ENCODE assay signal across 8 mouse cellular contexts in genomic region chr2:136885579-136885978, GRCm38 (mm10). TPM values are rescaled to one million over a fixed set of nuclear protein-coding genes. Genes with fewer than 3 reads are reported as not detected.
DNase-seq lines count a peak whose midpoint lies in the region; ATAC-seq and TF ChIP-seq lines count a peak whose summit lies in the region.

TSS of gene AL731706.2 (minus strand) at chr2:136885679.

- no peak for ATAC-seq in G1E (ENCODE audit: extremely low read depth, insufficient number of reproducible peaks, low FRiP score, poor library complexity, severe bottlenecking)
- no peak for ATAC-seq in heart, embryonic 12.5 days (ENCODE audit: insufficient number of reproducible peaks, low FRiP score)
- ATAC-seq in liver, embryonic 13.5 days (ENCODE audit: low read depth), result no peak

- no peak within 1 kb of the TSS for H3K4me3 ChIP-seq in G1E (ENCODE audit: low read depth, low read length)
- no peak within 1 kb of the TSS for H3K4me3 ChIP-seq in heart, embryonic 12.5 days
- no peak within 1 kb of the TSS for H3K4me3 ChIP-seq in liver, embryonic 13.5 days (replicated peaks)

- H3K4me2 ChIP-seq in heart, embryonic 12.5 days, result no peak within 1 kb of the TSS
- no peak within 1 kb of the TSS for H3K4me2 ChIP-seq in liver, embryonic 13.5 days

- no peak within 1 kb of the TSS for H3K27ac ChIP-seq in heart, embryonic 12.5 days (ENCODE audit: poor library complexity, severe bottlenecking)
- no peak within 1 kb of the TSS for H3K27ac ChIP-seq in liver, embryonic 13.5 days

- DNase-seq in heart, adult 18-20 months, result no peak
- no peak for DNase-seq in heart, adult 9 months (ENCODE audit: low spot score in 2 of 2)
- no peak for DNase-seq in G1E (ENCODE audit: low spot score)
- DNase-seq in liver, embryonic 13.5 days, result no peak
- DNase-seq in retina, embryonic 14.5 days (ENCODE audit: low spot score), result no peak
- DNase-seq in testis, postnatal 14 days (ENCODE audit: low spot score), result no peak
- DNase-seq in cerebellum, postnatal 10 days, result no peak

- TF ChIP-seq CTCF in G1E (IDR thresholded peaks at IDR 0.05; ENCODE audit: low read depth, low read length), result no peak

- no peaks in the 10 kb centered on the region for H3K9me3 ChIP-seq in G1E (replicated peaks)
- no peaks in the 10 kb centered on the region for H3K9me3 ChIP-seq in heart, embryonic 12.5 days (replicated peaks)
- no peaks in the 10 kb centered on the region for H3K9me3 ChIP-seq in liver, embryonic 13.5 days (replicated peaks)

- 98% methylated on average over 2 of the region's 2 CpGs for WGBS in heart, embryonic 12.5 days
- 81% methylated on average over 2 of the region's 2 CpGs for WGBS in liver, embryonic 13.5 days (ENCODE audit: insufficient replicate concordance)

- no peak within 1 kb of the TSS for H3K9ac ChIP-seq in heart, embryonic 12.5 days
- no peak within 1 kb of the TSS for H3K9ac ChIP-seq in liver, embryonic 13.5 days

- H3K4me1 ChIP-seq in G1E (ENCODE audit: insufficient read depth, low read depth, low read length), result peaks cover 7% of the 10 kb centered on the region; the same call in 1 of the 2 replicates
- peaks cover 11% of the 10 kb centered on the region for H3K4me1 ChIP-seq in heart, embryonic 12.5 days (replicated peaks)
- H3K4me1 ChIP-seq in liver, embryonic 13.5 days (replicated peaks), result peaks cover 11% of the 10 kb centered on the region

- peaks cover 54% of the 10 kb centered on the region for H3K36me3 ChIP-seq in G1E (replicated peaks)
- peaks cover 46% of the 10 kb centered on the region for H3K36me3 ChIP-seq in heart, embryonic 12.5 days
- H3K36me3 ChIP-seq in liver, embryonic 13.5 days, result peaks cover 34% of the 10 kb centered on the region

- no peaks in the 10 kb centered on the region for H3K27me3 ChIP-seq in G1E (ENCODE audit: insufficient read depth, low read length)
- H3K27me3 ChIP-seq in heart, embryonic 12.5 days (replicated peaks), result no peaks in the 10 kb centered on the region
- no peaks in the 10 kb centered on the region for H3K27me3 ChIP-seq in liver, embryonic 13.5 days

RNA-seq across cellular contexts. Expression of gene AL731706.2, which starts in this region (rescaled TPM):
- total RNA-seq in heart, adult 18-20 months (2021), result 10 to 100 TPM; 15.4 to 26.4 TPM
- total RNA-seq in G1E (2014; fragmentation: Nextera tagmentation), result not detected in 2 replicates
- total RNA-seq in G1E (2017), result 16.1 and 18.0 TPM in 2 replicates
- not detected in 2 replicates for polyA plus RNA-seq in G1E (2012)
- 33.9 and 35.2 TPM in 2 replicates for polyA plus RNA-seq in heart, embryonic 12.5 days (2016; fragmentation: Nextera tagmentation; extraction: Ambion mirVana)
- polyA plus RNA-seq in liver, embryonic 13.5 days (2015; fragmentation: Nextera tagmentation; extraction: Ambion mirVana), result 14.7 and 18.1 TPM in 2 replicates

Comparison
In these comparisons a context has a peak if more than half of its experiments do, and no peak if none do; other contexts are left out.
1. RNA of gene AL731706.2 (polyA plus RNA-seq): 33.9 to 35.2 TPM in heart, embryonic 12.5 days and 14.7 to 18.1 TPM in liver, embryonic 13.5 days; not detected in G1E; every median in the first group is over 10 times any median in the second.